Mouse (Mus musculus) kidney, adult 2 months (tissue): Measurements from ENCODE around the gene Stk39. TPM values are rescaled to one million over a fixed set of nuclear protein-coding genes. Genes with fewer than 3 reads are reported as not detected.

Experiments
- DNase-seq: peaks from one replicate; pipeline ENCODE4 v3.0.0; 2021
- H3K27ac ChIP-seq: fragments of 200-500 bp; 2 replicates; pipeline ENCODE4 v1.5.1; 2012; ENCODE audit warnings: low read depth, low read length, control low read depth, inconsistent platforms; ENCODE audit not compliant: insufficient read depth
- H3K27me3 ChIP-seq: fragments of 200-500 bp; replicated peaks from 2 replicates; pipeline ENCODE4 v1.6.1; 2012; ENCODE audit warnings: mild to moderate bottlenecking, moderate library complexity, low read length, inconsistent platforms; ENCODE audit not compliant: control insufficient read depth, insufficient read depth
- H3K36me3 ChIP-seq: fragments of 200-500 bp; 2 replicates; pipeline ENCODE4 v1.6.1; 2012; ENCODE audit warnings: mild to moderate bottlenecking, moderate library complexity, low read length, inconsistent platforms; ENCODE audit not compliant: control insufficient read depth, insufficient read depth
- H3K4me1 ChIP-seq: fragments of 200-500 bp; 2 replicates; pipeline ENCODE4 v1.6.1; 2011; ENCODE audit warnings: low read length; ENCODE audit not compliant: control insufficient read depth, insufficient read depth
- H3K4me3 ChIP-seq: fragments of 200-500 bp; 2 replicates; pipeline ENCODE4 v1.5.1; 2011; ENCODE audit warnings: mild to moderate bottlenecking, low read depth, low read length, control low read depth; ENCODE audit not compliant: insufficient read depth
- CTCF ChIP-seq: fragments of 200-500 bp; conservative IDR thresholded peaks from 2 replicates; pipeline ENCODE4 v1.5.1; 2011; ENCODE audit warnings: low read depth, mild to moderate bottlenecking, control low read depth, low read length, moderate library complexity, mixed read lengths; ENCODE audit not compliant: insufficient read depth, insufficient read length
- POLR2A ChIP-seq: fragments of 200-500 bp; IDR thresholded peaks from one replicate; pipeline ENCODE4 v1.6.1; 2011; ENCODE audit warnings: low read depth, low read length, control low read depth
- WGBS: fragments of 180-500 bp; shearing (Covaris S2); methylation state at CpG from one replicate; pipeline ENCODE4 v1.1.7; 2018; 5-methylcytosine and 5-hydroxymethylcytosine counted together
- polyA plus RNA-seq: library from polyadenylated mRNA; depleted of rRNA; stranded (reverse); fragments of >200 nt; gene quantifications from 2 replicates; pipeline ENCODE4 v1.2.3, GENCODE M21; 2012

Gene Stk39
- polyA plus RNA-seq, 1 experiment: 14.6 TPM

GRCm38 (mm10) chr2:68421002-68421401 lies 51.1 kb downstream of the Stk39 start:
- no peak for DNase-seq
- TF ChIP-seq CTCF (no peak), POLR2A (no peak)
- H3K27ac ChIP-seq: no peak overlapping the region
- H3K36me3 ChIP-seq: no peaks in the 10 kb centered on the region
- 67% methylated on average over 6 of the region's 6 CpGs for WGBS
- H3K27me3 ChIP-seq: no peaks in the 10 kb centered on the region
- no peaks in the 10 kb centered on the region for H3K4me1 ChIP-seq
- no peak overlapping the region for H3K4me3 ChIP-seq

DNA sequence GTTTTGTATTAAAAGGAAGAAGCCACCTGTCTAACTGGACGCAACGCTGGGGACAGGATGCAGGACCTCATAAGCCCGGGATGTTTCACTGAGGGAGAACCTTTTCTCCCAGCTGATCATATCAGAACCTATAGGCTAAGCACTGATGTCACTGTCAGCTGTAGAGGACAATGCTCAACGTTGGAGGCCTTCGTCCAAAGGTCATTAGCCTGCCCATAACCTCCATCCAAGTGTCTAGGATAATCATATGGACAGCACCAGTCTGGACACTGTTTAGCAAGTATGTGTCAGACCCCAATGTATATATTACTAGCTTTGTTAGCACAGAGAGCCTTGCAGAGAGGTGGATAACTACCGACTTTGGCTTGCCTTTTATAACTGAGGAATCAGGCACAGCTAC lies 51.8 kb downstream of the Stk39 start:
- 81% methylated on average over 6 of the region's 6 CpGs for WGBS
- no peak for TF ChIP-seq CTCF
- no peak for DNase-seq
- Histone ChIP-seq H3K27me3 (no peaks in the 10 kb centered on the region), H3K4me1 (no peaks in the 10 kb centered on the region; the same call in 1 of the 2 replicates), H3K36me3 (no peaks in the 10 kb centered on the region), H3K27ac (no peak overlapping the region), H3K4me3 (no peak overlapping the region)

- H3K27ac ChIP-seq: no peak overlapping the region
- H3K4me3 ChIP-seq: no peak overlapping the region
- no peak for DNase-seq
- H3K27me3 ChIP-seq: no peaks in the 10 kb centered on the region
- no peaks in the 10 kb centered on the region for H3K36me3 ChIP-seq
- WGBS: 75% methylated on average over 7 of the region's 7 CpGs
- no peaks in the 10 kb centered on the region; the same call in 1 of the 2 replicates for H3K4me1 ChIP-seq
- TF ChIP-seq POLR2A (no peak), CTCF (no peak)
Observed at GRCm38 (mm10) chr2:68419746-68420145, 52.3 kb downstream of the Stk39 start.

DNA sequence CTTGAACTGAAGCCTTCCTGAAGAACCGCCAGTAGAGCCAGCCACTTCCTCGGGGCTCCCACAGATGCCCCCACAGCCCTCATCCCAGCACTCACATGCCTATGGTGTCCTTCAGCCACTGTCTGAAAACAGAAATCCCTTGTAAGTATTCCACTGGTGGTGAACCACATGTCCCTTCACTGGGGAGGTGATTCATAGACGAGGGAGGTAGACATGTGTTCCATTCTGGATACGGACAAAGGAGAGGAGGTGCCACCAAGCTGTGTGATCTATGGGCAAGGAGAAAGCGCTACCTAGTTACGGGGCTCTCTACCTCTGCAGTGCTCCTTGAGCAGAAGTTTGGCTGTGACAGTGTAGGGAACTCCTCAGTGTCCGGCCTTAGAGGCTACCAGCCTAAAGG lies 52.9 kb downstream of the Stk39 start:
- no peak for TF ChIP-seq POLR2A
- no peak for TF ChIP-seq CTCF
- Histone ChIP-seq H3K27me3 (no peaks in the 10 kb centered on the region), H3K4me1 (no peaks in the 10 kb centered on the region; the same call in 1 of the 2 replicates), H3K27ac (no peak overlapping the region), H3K4me3 (no peak overlapping the region), H3K36me3 (no peaks in the 10 kb centered on the region)
- WGBS: 93% methylated on average over 7 of the region's 7 CpGs
- DNase-seq: no peak

DNA sequence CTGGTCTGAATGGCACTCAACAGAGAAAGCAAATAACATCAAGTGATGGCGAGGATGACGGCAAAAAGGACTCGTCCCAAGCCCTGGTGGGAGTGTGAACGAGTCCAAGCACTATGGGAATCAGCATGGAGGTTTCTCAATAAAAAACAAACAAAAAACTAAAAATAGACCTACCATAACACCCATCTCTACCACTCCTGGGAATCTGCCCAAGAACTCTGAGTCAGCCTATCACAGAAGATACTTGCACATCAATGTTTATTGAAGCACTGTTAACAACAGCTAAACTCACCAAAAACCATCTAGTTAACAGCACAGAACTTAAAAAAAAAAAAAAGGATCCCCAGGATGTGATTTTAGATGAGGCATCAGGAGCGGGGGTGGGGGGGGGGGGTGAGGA lies 55.0 kb downstream of the Stk39 start:
- TF ChIP-seq POLR2A: no peak
- no peak for TF ChIP-seq CTCF
- H3K36me3 ChIP-seq: no peaks in the 10 kb centered on the region
- H3K27ac ChIP-seq: peak overlapping the region; percentile 43; the same call in 1 of the 2 replicates
- DNase-seq: no peak
- 88% methylated on average over 5 of the region's 5 CpGs for WGBS
- no peaks in the 10 kb centered on the region for H3K27me3 ChIP-seq
- no peak overlapping the region for H3K4me3 ChIP-seq
- H3K4me1 ChIP-seq: peaks cover 4% of the 10 kb centered on the region; the same call in 1 of the 2 replicates

- DNase-seq: peak; percentile 85
Observed at GRCm38 (mm10) chr2:68415691-68416090, 56.4 kb downstream of the Stk39 start.

GRCm38 (mm10) chr2:68412149-68412548 lies 59.9 kb downstream of the Stk39 start:
- H3K27ac ChIP-seq: peak overlapping the region; percentile 63; the same call in 1 of the 2 replicates
- no peaks in the 10 kb centered on the region for H3K36me3 ChIP-seq
- 81% methylated on average over 5 of the region's 5 CpGs for WGBS
- no peaks in the 10 kb centered on the region for H3K27me3 ChIP-seq
- DNase-seq: no peak
- H3K4me3 ChIP-seq: no peak overlapping the region
- TF ChIP-seq POLR2A (no peak), CTCF (no peak)
- H3K4me1 ChIP-seq: peaks cover 5% of the 10 kb centered on the region; the same call in 1 of the 2 replicates

More at GRCm38 (mm10) chr2:68415691-68416090, 56.4 kb downstream of the Stk39 start:
- Histone ChIP-seq H3K4me1 (peaks cover 5% of the 10 kb centered on the region; the same call in 1 of the 2 replicates), H3K36me3 (no peaks in the 10 kb centered on the region), H3K27ac (peak overlapping the region; percentile 86), H3K27me3 (no peaks in the 10 kb centered on the region), H3K4me3 (no peak overlapping the region)
- 33% methylated on average over 6 of the region's 6 CpGs for WGBS
- TF ChIP-seq CTCF: no peak
- TF ChIP-seq POLR2A: no peak
